ENCODE assay signal across 9 mouse cellular contexts in the genomic region with DNA sequence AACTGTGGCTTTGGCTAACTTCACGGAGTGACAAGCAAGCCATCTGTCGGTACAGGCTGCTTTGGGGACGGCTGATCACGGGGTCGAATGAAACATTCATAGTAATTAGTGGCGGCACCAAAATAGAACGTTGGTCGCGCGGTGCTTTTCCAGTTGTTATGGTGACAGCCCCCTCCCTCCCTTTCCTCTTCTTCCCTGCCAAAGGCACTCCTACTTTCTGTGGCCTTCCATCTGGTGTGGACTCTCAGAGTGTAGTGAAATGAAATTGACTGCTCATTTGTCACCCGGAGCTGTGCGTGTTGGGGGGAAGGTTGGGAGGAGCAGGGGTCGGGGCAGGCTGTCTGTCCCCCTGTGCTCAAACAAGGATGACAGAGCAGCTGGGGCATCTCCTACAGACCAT.
DNase-seq lines count a peak whose midpoint lies in the region; ATAC-seq and TF ChIP-seq lines count a peak whose summit lies in the region.
"Had no signal": no experiment of that assay in that cellular context is flagged by ENCODE, and none has a peak within 500 bp of the region (broad histone marks: within the 10 kb centered on the region; RNA-seq: fewer than 3 reads in every experiment).

No protein-coding gene starts in this region.

- no peak for TF ChIP-seq CTCF in hindbrain, postnatal 0 days (IDR thresholded peaks at IDR 0.05; ENCODE audit: low read depth)

- 0 out of 2 replicates have a peak, but pooled peaks cover 3% of the 10 kb centered on the region for H3K4me1 ChIP-seq in limb, embryonic 12.5 days (replicated peaks)
- H3K4me1 ChIP-seq in limb, embryonic 10.5 days: peaks cover 9% of the 10 kb centered on the region; the same call in 1 of the 2 replicates
- H3K4me1 ChIP-seq in hindbrain, postnatal 0 days (ENCODE audit: insufficient read depth, low read length): peaks cover 11% of the 10 kb centered on the region
- peaks cover 7% of the 10 kb centered on the region for H3K4me1 ChIP-seq in neural tube, embryonic 14.5 days (ENCODE audit: control insufficient read depth, insufficient read depth, low read length)

- 0 out of 2 replicates have a peak, but pooled peaks have one; percentile 31 for ATAC-seq in limb, embryonic 12.5 days (ENCODE audit: insufficient number of reproducible peaks, insufficient read depth, low FRiP score, low TSS enrichment, low read depth)
- peak; percentile 94 for ATAC-seq in hindbrain, postnatal 0 days
- ATAC-seq in neural tube, embryonic 14.5 days (ENCODE audit: low read depth): peak; percentile 91

- H3K4me3 ChIP-seq in limb, embryonic 12.5 days (replicated peaks): no peak overlapping the region
- H3K4me3 ChIP-seq in limb, embryonic 10.5 days: no peak overlapping the region
- H3K4me3 ChIP-seq in hindbrain, postnatal 0 days (ENCODE audit: low read length): no peak overlapping the region
- H3K4me3 ChIP-seq in neural tube, embryonic 14.5 days (ENCODE audit: low read depth, low read length): no peak overlapping the region
- H3K4me3 ChIP-seq: myocyte had no signal

- WGBS in limb, embryonic 12.5 days: 54% methylated on average over 13 of the region's 13 CpGs
- 76% methylated on average over 13 of the region's 13 CpGs for WGBS in limb, embryonic 10.5 days
- 14% methylated on average over 13 of the region's 13 CpGs for WGBS in hindbrain, postnatal 0 days
- 8% methylated on average over 13 of the region's 13 CpGs for WGBS in neural tube, embryonic 14.5 days

- H3K9me3 ChIP-seq in limb, embryonic 12.5 days: no peaks in the 10 kb centered on the region
- H3K9me3 ChIP-seq in limb, embryonic 10.5 days (replicated peaks): no peaks in the 10 kb centered on the region
- no peaks in the 10 kb centered on the region for H3K9me3 ChIP-seq in hindbrain, postnatal 0 days (ENCODE audit: low read length)
- H3K9me3 ChIP-seq in neural tube, embryonic 14.5 days (ENCODE audit: control insufficient read depth, low read length): no peaks in the 10 kb centered on the region

- H3K4me2 ChIP-seq in limb, embryonic 12.5 days: no peak overlapping the region
- H3K4me2 ChIP-seq in hindbrain, postnatal 0 days (ENCODE audit: low read depth, low read length): peak overlapping the region; percentile 33; the same call in 1 of the 2 replicates
- H3K4me2 ChIP-seq in neural tube, embryonic 14.5 days (ENCODE audit: low read depth, low read length): no peak overlapping the region; the same call in 1 of the 2 replicates

- no peaks in the 10 kb centered on the region for H3K36me3 ChIP-seq in limb, embryonic 12.5 days
- no peaks in the 10 kb centered on the region for H3K36me3 ChIP-seq in limb, embryonic 10.5 days
- H3K36me3 ChIP-seq in hindbrain, postnatal 0 days (ENCODE audit: insufficient read depth, low read length): no peaks in the 10 kb centered on the region
- H3K36me3 ChIP-seq in neural tube, embryonic 14.5 days (ENCODE audit: control insufficient read depth, insufficient read depth, low read length): no peaks in the 10 kb centered on the region

- H3K27ac ChIP-seq in limb, embryonic 12.5 days: no peak overlapping the region
- no peak overlapping the region for H3K27ac ChIP-seq in limb, embryonic 10.5 days
- H3K27ac ChIP-seq in hindbrain, postnatal 0 days: peak overlapping the region; percentile 64; the same call in 1 of the 2 replicates
- peak overlapping the region; percentile 40; the same call in 1 of the 2 replicates for H3K27ac ChIP-seq in neural tube, embryonic 14.5 days (ENCODE audit: low read depth, low read length)

- H3K9ac ChIP-seq in limb, embryonic 12.5 days (replicated peaks): 0 out of 2 replicates have a peak overlapping the region, but pooled peaks have one; percentile 18
- no peak overlapping the region for H3K9ac ChIP-seq in hindbrain, postnatal 0 days (replicated peaks; ENCODE audit: low read length)
- no peak overlapping the region for H3K9ac ChIP-seq in neural tube, embryonic 14.5 days (replicated peaks; ENCODE audit: low read depth, low read length)

- DNase-seq in limb, embryonic 10.5 days (ENCODE audit: low spot score): no peak
- DNase-seq in frontal cortex, postnatal 25 days (ENCODE audit: low spot score in 2 of 2): peak; percentile 37 to 55
- DNase-seq in hindbrain, postnatal 0 days (ENCODE audit: low spot score): peak; percentile 90
- peak; percentile 69 to 85 for DNase-seq in left cerebral cortex, adult 9 months (ENCODE audit: low spot score in 2 of 2)
- DNase-seq in adipocyte (ENCODE audit: low spot score): no peak
- no peak for DNase-seq in adrenal gland, postnatal 10 days

- H3K27me3 ChIP-seq in limb, embryonic 12.5 days: no peaks in the 10 kb centered on the region
- H3K27me3 ChIP-seq in limb, embryonic 10.5 days (ENCODE audit: low read depth, poor library complexity, severe bottlenecking): no peaks in the 10 kb centered on the region
- H3K27me3 ChIP-seq in hindbrain, postnatal 0 days (ENCODE audit: insufficient read depth, low read length): no peaks in the 10 kb centered on the region
- H3K27me3 ChIP-seq in neural tube, embryonic 14.5 days (ENCODE audit: control insufficient read depth, insufficient read depth, low read length): no peaks in the 10 kb centered on the region

Comparison
In these comparisons a context has a peak if more than half of its experiments do, and no peak if none do; other contexts are left out.
1. ATAC-seq: peak in every context shown above with its lines; median percentile 94 in hindbrain, postnatal 0 days; 91 in neural tube, embryonic 14.5 days; 31 in limb, embryonic 12.5 days.
2. H3K27ac ChIP-seq: peak in hindbrain, postnatal 0 days (single experiment) and neural tube, embryonic 14.5 days (single experiment); none in limb, embryonic 12.5 days (single experiment) and limb, embryonic 10.5 days (single experiment).
3. DNase-seq: peak in frontal cortex, postnatal 25 days (2 of 2), hindbrain, postnatal 0 days (single experiment) and left cerebral cortex, adult 9 months (2 of 2); none in limb, embryonic 10.5 days (single experiment), adipocyte (single experiment) and adrenal gland, postnatal 10 days (single experiment).